ENCODE assay signal across 13 mouse cellular contexts in the genomic region with DNA sequence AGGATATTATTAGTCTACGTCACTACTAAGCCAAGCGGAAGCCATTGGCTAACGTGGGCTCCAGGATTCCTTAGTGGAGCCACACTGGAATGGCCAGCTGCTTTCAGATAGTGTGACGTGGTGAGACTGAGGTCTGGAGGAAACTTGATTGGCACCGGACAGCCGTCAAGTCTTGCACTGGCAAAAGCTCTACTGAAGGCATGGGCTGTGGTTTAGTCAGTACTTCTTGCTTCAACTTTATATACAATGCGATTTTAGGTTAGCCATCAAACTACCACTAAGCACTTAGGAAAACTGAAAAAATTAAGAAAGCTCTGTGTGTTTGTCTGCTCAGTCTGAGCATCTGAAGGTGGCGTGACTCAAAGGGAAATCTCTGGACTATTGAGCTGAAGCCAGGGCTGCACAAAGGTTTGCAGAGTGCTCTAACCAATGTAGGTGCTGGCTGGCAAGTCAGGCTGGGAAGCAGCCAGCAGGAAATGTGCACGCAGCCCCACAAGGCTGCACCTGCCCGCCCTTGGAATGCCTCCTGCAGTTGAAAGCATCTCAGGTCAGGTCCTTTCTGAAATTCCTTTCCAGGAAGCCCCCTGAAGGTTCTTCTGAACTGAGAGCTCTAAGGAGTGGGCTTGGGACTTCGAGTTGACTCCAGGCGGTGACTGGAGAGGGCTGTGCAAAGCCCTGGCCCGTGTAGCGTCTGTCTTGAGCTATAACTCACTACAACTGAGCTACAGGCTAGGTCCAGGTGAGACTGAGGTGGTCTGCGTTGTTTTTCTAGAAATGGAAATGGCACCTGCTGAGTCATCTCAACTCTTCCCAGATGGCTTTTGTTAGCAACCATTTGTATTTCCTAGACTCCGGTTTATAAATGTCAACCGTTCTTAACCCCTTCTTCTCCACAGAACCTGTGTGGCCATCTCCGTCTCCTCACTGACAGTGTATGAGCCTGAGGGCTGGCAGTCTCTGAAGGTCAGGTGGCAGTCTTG.
DNase-seq lines count a peak whose midpoint lies in the region; ATAC-seq and TF ChIP-seq lines count a peak whose summit lies in the region.
"Had no signal": no experiment of that assay in that cellular context is flagged by ENCODE, and none has a peak within 500 bp of the region (broad histone marks: within the 10 kb centered on the region; RNA-seq: fewer than 3 reads in every experiment).

No protein-coding gene starts in this region.

- H3K27me3 ChIP-seq in midbrain, embryonic 15.5 days (replicated peaks): no peaks in the 10 kb centered on the region

- TF ChIP-seq POLR2A in lung, adult 2 months (IDR thresholded peaks at IDR 0.05; ENCODE audit: borderline replicate concordance, extremely low read depth, low read depth, low read length): no peak

- 49% methylated on average over 18 of the region's 18 CpGs for WGBS in lung, adult 2 months
- WGBS in midbrain, embryonic 15.5 days: 78% methylated on average over 18 of the region's 18 CpGs

- H3K9me3 ChIP-seq in midbrain, embryonic 15.5 days: no peaks in the 10 kb centered on the region

- H3K36me3 ChIP-seq in midbrain, embryonic 15.5 days (replicated peaks): no peaks in the 10 kb centered on the region
- H3K36me3 ChIP-seq: G1E had no signal

- no peak overlapping the region for H3K4me2 ChIP-seq in midbrain, embryonic 15.5 days

- ATAC-seq in midbrain, embryonic 15.5 days (replicated peaks): no peak

- no peak for TF ChIP-seq CTCF in lung, adult 2 months (IDR thresholded peaks at IDR 0.05; ENCODE audit: insufficient read depth, low read length)

- DNase-seq in adrenal gland, postnatal 10 days: peak; percentile 50
- DNase-seq in adrenal gland, adult 18-20 months (ENCODE audit: low spot score in 2 of 2): no peak
- DNase-seq in lung, adult 18-20 months: peak; percentile 44 to 63
- DNase-seq in lung, adult 2 months: no peak
- peak; percentile 69 for DNase-seq in 3134 (ENCODE audit: extremely low read depth, insufficient read length, low spot score)
- peak; percentile 66 for DNase-seq in kidney, adult 9 months
- DNase-seq in embryo, embryonic 10 days (ENCODE audit: low spot score): no peak
- DNase-seq: cerebellum, adult 2 months; gastrocnemius, adult 2 months; right cerebral cortex, postnatal 14 days had no signal

- H3K27ac ChIP-seq in midbrain, embryonic 15.5 days: no peak overlapping the region
- H3K27ac ChIP-seq: gastrocnemius, adult 2 months; macrophage had no signal

- H3K9ac ChIP-seq in midbrain, embryonic 15.5 days: no peak overlapping the region

- no peak overlapping the region for H3K4me3 ChIP-seq in lung, adult 2 months (replicated peaks; ENCODE audit: extremely low read depth, low read depth, low read length)
- no peak overlapping the region for H3K4me3 ChIP-seq in midbrain, embryonic 15.5 days
- H3K4me3 ChIP-seq: gastrocnemius, adult 2 months had no signal

- peaks cover 15% of the 10 kb centered on the region for H3K4me1 ChIP-seq in lung, adult 2 months (ENCODE audit: control insufficient read depth, insufficient read depth, low read length)
- H3K4me1 ChIP-seq in midbrain, embryonic 15.5 days: peaks cover 7% of the 10 kb centered on the region; the same call in 1 of the 2 replicates

Comparison
In these comparisons a context has a peak if more than half of its experiments do, and no peak if none do; other contexts are left out.
1. DNase-seq: peak in adrenal gland, postnatal 10 days (single experiment), lung, adult 18-20 months (2 of 2), 3134 (single experiment) and kidney, adult 9 months (single experiment); none in adrenal gland, adult 18-20 months (0 of 2), lung, adult 2 months (single experiment) and embryo, embryonic 10 days (single experiment).